Mouse (Mus musculus): ENCODE results near the gene Atxn1. TPM values are rescaled to one million over a fixed set of nuclear protein-coding genes. Genes with fewer than 3 reads are reported as not detected.

The Atxn1 gene
- polyA plus RNA-seq (2015; fragmentation: Nextera tagmentation; extraction: Ambion mirVana) = 12.1 and 13.3 TPM in 2 replicates

GRCm38 (mm10) chr13:45964853-45965593 is at the start of gene Atxn1:
TSS of gene Atxn1 (minus strand) at chr13:45965008.

GRCm38 (mm10) chr13:45507274-45508229 is 457.3 kb downstream of the Atxn1 start, which contains the start of gene Gmpr:
TSS of gene Gmpr (plus strand) at chr13:45507444.

Data from urinary bladder, postnatal 0 days (tissue).